Mouse (Mus musculus): ENCODE results near the gene Prkar2b. TPM values are rescaled to one million over a fixed set of nuclear protein-coding genes. Genes with fewer than 3 reads are reported as not detected.

Gene Prkar2b
- polyA plus RNA-seq, 1 experiment = 36.2 TPM

GRCm38 (mm10) chr12:31920464-31921405 is 140.4 kb downstream of the Prkar2b start:
- Histone ChIP-seq H3K4me1 (ENCODE audit: control insufficient read depth, insufficient read depth, low read length) (no peaks in the 10 kb centered on the region), H3K27ac (ENCODE audit: insufficient read depth, low read length) (no peak overlapping the region), H3K4me3 (ENCODE audit: insufficient read depth, low read length) (no peak overlapping the region)
- TF ChIP-seq CTCF (IDR thresholded peaks at IDR 0.05; ENCODE audit: borderline replicate concordance, insufficient read depth, low read length) (no peak), POLR2A (IDR thresholded peaks at IDR 0.05; ENCODE audit: low read depth, low read length) (no peak)

- Histone ChIP-seq H3K4me3 (ENCODE audit: insufficient read depth, low read length) (no peak overlapping the region), H3K27ac (ENCODE audit: insufficient read depth, low read length) (no peak overlapping the region), H3K4me1 (ENCODE audit: control insufficient read depth, insufficient read depth, low read length) (no peaks in the 10 kb centered on the region)
- no peak for TF ChIP-seq CTCF (IDR thresholded peaks at IDR 0.05; ENCODE audit: borderline replicate concordance, insufficient read depth, low read length)
- no peak for TF ChIP-seq POLR2A (IDR thresholded peaks at IDR 0.05; ENCODE audit: low read depth, low read length)
Observed at GRCm38 (mm10) chr12:31917245-31917644, 143.9 kb downstream of the Prkar2b start.

GRCm38 (mm10) chr12:31916691-31917090 is 144.4 kb downstream of the Prkar2b start:
- Histone ChIP-seq H3K4me3 (ENCODE audit: insufficient read depth, low read length) (no peak overlapping the region), H3K27ac (ENCODE audit: insufficient read depth, low read length) (no peak overlapping the region), H3K4me1 (ENCODE audit: control insufficient read depth, insufficient read depth, low read length) (no peaks in the 10 kb centered on the region)
- TF ChIP-seq CTCF (IDR thresholded peaks at IDR 0.05; ENCODE audit: borderline replicate concordance, insufficient read depth, low read length) (no peak), POLR2A (IDR thresholded peaks at IDR 0.05; ENCODE audit: low read depth, low read length) (no peak)

DNA sequence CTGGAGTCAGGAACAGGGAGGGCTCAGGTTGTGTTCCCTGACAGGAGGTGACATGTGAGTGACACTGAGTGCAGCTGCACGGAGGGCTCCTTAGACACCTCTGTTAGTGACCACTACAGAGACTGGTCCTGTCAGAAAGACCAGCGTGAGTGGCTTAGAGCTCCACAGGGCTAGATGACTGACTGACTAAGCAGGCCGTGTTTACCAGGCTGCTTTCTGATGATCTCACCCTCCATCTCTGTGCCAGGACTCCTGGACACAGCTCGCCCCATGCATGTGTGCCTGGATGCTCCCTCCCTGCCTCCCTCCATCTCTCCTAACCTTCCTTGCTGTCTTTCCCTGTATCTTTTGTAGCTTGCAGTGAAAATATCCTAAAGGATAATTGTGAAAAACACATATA is 147.5 kb downstream of the Prkar2b start:
- Histone ChIP-seq H3K27ac (ENCODE audit: insufficient read depth, low read length) (no peak overlapping the region), H3K4me3 (ENCODE audit: insufficient read depth, low read length) (no peak overlapping the region), H3K4me1 (ENCODE audit: control insufficient read depth, insufficient read depth, low read length) (no peaks in the 10 kb centered on the region)
- TF ChIP-seq POLR2A (IDR thresholded peaks at IDR 0.05; ENCODE audit: low read depth, low read length) (no peak), CTCF (IDR thresholded peaks at IDR 0.05; ENCODE audit: borderline replicate concordance, insufficient read depth, low read length) (no peak)

GRCm38 (mm10) chr12:31912966-31913551 is 148.0 kb downstream of the Prkar2b start:
- Histone ChIP-seq H3K27ac (ENCODE audit: insufficient read depth, low read length) (no peak overlapping the region), H3K4me1 (ENCODE audit: control insufficient read depth, insufficient read depth, low read length) (no peaks in the 10 kb centered on the region), H3K4me3 (ENCODE audit: insufficient read depth, low read length) (no peak overlapping the region)
- TF ChIP-seq CTCF (IDR thresholded peaks at IDR 0.05; ENCODE audit: borderline replicate concordance, insufficient read depth, low read length) (no peak), POLR2A (IDR thresholded peaks at IDR 0.05; ENCODE audit: low read depth, low read length) (no peak)

Other genes starting within 250 kb of the Prkar2b start
- gene Hbp1, start 110.8 kb downstream of the Prkar2b start, polyA plus RNA-seq (2011; ENCODE audit: insufficient read length, low read depth, missing spikeins) = 70.6 and 104 TPM in 2 replicates
- gene Pik3cg, start 147.4 kb upstream of the Prkar2b start, polyA plus RNA-seq (2011; ENCODE audit: insufficient read length, low read depth, missing spikeins) = 0.51 TPM in 1 of 2 replicates, not detected in the other